Mouse (Mus musculus): ENCODE data around the gene Parva. TPM values are rescaled to one million over a fixed set of nuclear protein-coding genes. Genes with fewer than 3 reads are reported as not detected.
A peak's percentile ranks its signal among the peaks of the same experiment; 100 is the strongest.

Gene Parva
- polyA plus RNA-seq, 1 experiment from 2014 or later: 65.8 TPM

- ATAC-seq (replicated peaks; ENCODE audit: extremely low read depth, insufficient read depth, low FRiP score): no peak
- Histone ChIP-seq H3K4me3 (ENCODE audit: low read length) (no peak overlapping the region), H3K27me3 (ENCODE audit: control insufficient read depth, insufficient read depth, low read length) (no peaks in the 10 kb centered on the region), H3K9ac (ENCODE audit: low read length) (no peak overlapping the region), H3K27ac (ENCODE audit: low read length) (peak overlapping the region; percentile 47), H3K4me2 (ENCODE audit: low read depth, low read length) (no peak overlapping the region), H3K4me1 (ENCODE audit: control insufficient read depth, insufficient read depth, low read length) (peaks cover 11% of the 10 kb centered on the region), H3K36me3 (ENCODE audit: control insufficient read depth, insufficient read depth) (no peaks in the 10 kb centered on the region), H3K9me3 (replicated peaks; ENCODE audit: control insufficient read depth, low read length) (no peaks in the 10 kb centered on the region)
- WGBS: 75% methylated on average over 8 of the region's 8 CpGs
These were observed 176.9 kb downstream of the Parva start for GRCm38 (mm10) chr7:112604209-112604608.

- Histone ChIP-seq H3K4me1 (ENCODE audit: control insufficient read depth, insufficient read depth, low read length) (peaks cover 9% of the 10 kb centered on the region), H3K27ac (ENCODE audit: low read length) (no peak overlapping the region), H3K9me3 (replicated peaks; ENCODE audit: control insufficient read depth, low read length) (no peaks in the 10 kb centered on the region), H3K36me3 (ENCODE audit: control insufficient read depth, insufficient read depth) (no peaks in the 10 kb centered on the region), H3K9ac (ENCODE audit: low read length) (no peak overlapping the region), H3K4me3 (ENCODE audit: low read length) (no peak overlapping the region), H3K27me3 (ENCODE audit: control insufficient read depth, insufficient read depth, low read length) (no peaks in the 10 kb centered on the region), H3K4me2 (ENCODE audit: low read depth, low read length) (no peak overlapping the region)
- WGBS: 83% methylated on average over 3 of the region's 3 CpGs
- ATAC-seq (replicated peaks; ENCODE audit: extremely low read depth, insufficient read depth, low FRiP score): no peak
These were observed 186.9 kb downstream of the Parva start for GRCm38 (mm10) chr7:112614046-112614790.

- no peak overlapping the region for H3K9ac ChIP-seq (ENCODE audit: low read length)
- 49% methylated on average over 10 of the region's 10 CpGs for WGBS
- ATAC-seq (replicated peaks; ENCODE audit: extremely low read depth, insufficient read depth, low FRiP score): peak; percentile 67
- no peak overlapping the region for H3K4me3 ChIP-seq (ENCODE audit: low read length)
- no peaks in the 10 kb centered on the region for H3K36me3 ChIP-seq (ENCODE audit: control insufficient read depth, insufficient read depth)
- peak overlapping the region; percentile 71 for H3K27ac ChIP-seq (ENCODE audit: low read length)
- H3K27me3 ChIP-seq (ENCODE audit: control insufficient read depth, insufficient read depth, low read length): no peaks in the 10 kb centered on the region
- H3K9me3 ChIP-seq (replicated peaks; ENCODE audit: control insufficient read depth, low read length): no peaks in the 10 kb centered on the region
- H3K4me2 ChIP-seq (ENCODE audit: low read depth, low read length): no peak overlapping the region
- peaks cover 9% of the 10 kb centered on the region for H3K4me1 ChIP-seq (ENCODE audit: control insufficient read depth, insufficient read depth, low read length)
These were observed 187.7 kb downstream of the Parva start for GRCm38 (mm10) chr7:112614791-112615668.

- Histone ChIP-seq H3K4me3 (ENCODE audit: low read length) (peak overlapping the region; percentile 14; the same call in 1 of the 2 replicates), H3K4me1 (ENCODE audit: control insufficient read depth, insufficient read depth, low read length) (peaks cover 4% of the 10 kb centered on the region), H3K4me2 (ENCODE audit: low read depth, low read length) (peak overlapping the region; percentile 41), H3K9ac (ENCODE audit: low read length) (0 out of 2 replicates have a peak overlapping the region, but pooled peaks have one; percentile 21), H3K9me3 (replicated peaks; ENCODE audit: control insufficient read depth, low read length) (no peaks in the 10 kb centered on the region), H3K36me3 (ENCODE audit: control insufficient read depth, insufficient read depth) (no peaks in the 10 kb centered on the region), H3K27me3 (ENCODE audit: control insufficient read depth, insufficient read depth, low read length) (no peaks in the 10 kb centered on the region), H3K27ac (ENCODE audit: low read length) (peak overlapping the region; percentile 34; the same call in 1 of the 2 replicates)
- 0 out of 2 replicates have a peak, but pooled peaks have one; percentile 32 for ATAC-seq (replicated peaks; ENCODE audit: extremely low read depth, insufficient read depth, low FRiP score)
- 66% methylated on average over 22 of the region's 22 CpGs for WGBS
These were observed 193.2 kb downstream of the Parva start for GRCm38 (mm10) chr7:112620322-112621179.

GRCm38 (mm10) chr7:112627481-112627880 lies 200.2 kb downstream of the Parva start:
- H3K27ac ChIP-seq (ENCODE audit: low read length): no peak overlapping the region
- no peak overlapping the region for H3K4me3 ChIP-seq (ENCODE audit: low read length)
- no peaks in the 10 kb centered on the region for H3K4me1 ChIP-seq (ENCODE audit: control insufficient read depth, insufficient read depth, low read length)
- no peaks in the 10 kb centered on the region for H3K9me3 ChIP-seq (replicated peaks; ENCODE audit: control insufficient read depth, low read length)
- H3K9ac ChIP-seq (ENCODE audit: low read length): no peak overlapping the region
- no peaks in the 10 kb centered on the region for H3K36me3 ChIP-seq (ENCODE audit: control insufficient read depth, insufficient read depth)
- 78% methylated on average over 4 of the region's 4 CpGs for WGBS
- H3K4me2 ChIP-seq (ENCODE audit: low read depth, low read length): no peak overlapping the region
- no peaks in the 10 kb centered on the region for H3K27me3 ChIP-seq (ENCODE audit: control insufficient read depth, insufficient read depth, low read length)
- no peak for ATAC-seq (replicated peaks; ENCODE audit: extremely low read depth, insufficient read depth, low FRiP score)

GRCm38 (mm10) chr7:112634505-112635213 lies 207.4 kb downstream of the Parva start:
- Histone ChIP-seq H3K36me3 (ENCODE audit: control insufficient read depth, insufficient read depth) (0 out of 2 replicates have a peak, but pooled peaks cover 5% of the 10 kb centered on the region), H3K27ac (ENCODE audit: low read length) (no peak overlapping the region), H3K4me2 (ENCODE audit: low read depth, low read length) (no peak overlapping the region), H3K27me3 (ENCODE audit: control insufficient read depth, insufficient read depth, low read length) (no peaks in the 10 kb centered on the region), H3K9me3 (replicated peaks; ENCODE audit: control insufficient read depth, low read length) (peaks cover 8% of the 10 kb centered on the region), H3K9ac (ENCODE audit: low read length) (no peak overlapping the region), H3K4me3 (ENCODE audit: low read length) (no peak overlapping the region), H3K4me1 (ENCODE audit: control insufficient read depth, insufficient read depth, low read length) (no peaks in the 10 kb centered on the region)
- no peak for ATAC-seq (replicated peaks; ENCODE audit: extremely low read depth, insufficient read depth, low FRiP score)
- WGBS: 77% methylated on average over 10 of the region's 10 CpGs

GRCm38 (mm10) chr7:112635936-112636335 lies 208.6 kb downstream of the Parva start:
- no peaks in the 10 kb centered on the region for H3K4me1 ChIP-seq (ENCODE audit: control insufficient read depth, insufficient read depth, low read length)
- no peak overlapping the region for H3K4me2 ChIP-seq (ENCODE audit: low read depth, low read length)
- H3K9me3 ChIP-seq (replicated peaks; ENCODE audit: control insufficient read depth, low read length): peaks cover 8% of the 10 kb centered on the region
- H3K36me3 ChIP-seq (ENCODE audit: control insufficient read depth, insufficient read depth): 0 out of 2 replicates have a peak, but pooled peaks cover 5% of the 10 kb centered on the region
- no peaks in the 10 kb centered on the region for H3K27me3 ChIP-seq (ENCODE audit: control insufficient read depth, insufficient read depth, low read length)
- ATAC-seq (replicated peaks; ENCODE audit: extremely low read depth, insufficient read depth, low FRiP score): no peak
- H3K9ac ChIP-seq (ENCODE audit: low read length): no peak overlapping the region
- H3K27ac ChIP-seq (ENCODE audit: low read length): no peak overlapping the region
- H3K4me3 ChIP-seq (ENCODE audit: low read length): no peak overlapping the region
- WGBS: 89% methylated on average over 2 of the region's 2 CpGs
